Mouse (Mus musculus): ENCODE data around the gene Phf20.

Phf20 gene

GRCm38 (mm10) chr2:156267636-156268035 is 71.4 kb downstream of the Phf20 start:
- DNase-seq (ENCODE audit: low spot score in 2 of 2), result no peak

GRCm38 (mm10) chr2:156272553-156272952 is 76.3 kb downstream of the Phf20 start:
- DNase-seq (ENCODE audit: low spot score in 2 of 2), result no peak

GRCm38 (mm10) chr2:156278226-156279017 is 82.2 kb downstream of the Phf20 start:
- DNase-seq (ENCODE audit: low spot score in 2 of 2), result peak; percentile 77 to 90

GRCm38 (mm10) chr2:156281227-156281626 is 85.0 kb downstream of the Phf20 start:
- no peak for DNase-seq (ENCODE audit: low spot score in 2 of 2)

GRCm38 (mm10) chr2:156285161-156285560 is 88.9 kb downstream of the Phf20 start:
- no peak for DNase-seq (ENCODE audit: low spot score in 2 of 2)

GRCm38 (mm10) chr2:156286733-156287132 is 90.5 kb downstream of the Phf20 start:
- DNase-seq (ENCODE audit: low spot score in 2 of 2), result no peak

GRCm38 (mm10) chr2:156288222-156288621 is 92.0 kb downstream of the Phf20 start:
- no peak for DNase-seq (ENCODE audit: low spot score in 2 of 2)

GRCm38 (mm10) chr2:156289552-156290160 is 93.4 kb downstream of the Phf20 start:
- DNase-seq (ENCODE audit: low spot score in 2 of 2), result no peak

GRCm38 (mm10) chr2:156291998-156292397 is 95.7 kb downstream of the Phf20 start:
- no peak for DNase-seq (ENCODE audit: low spot score in 2 of 2)

GRCm38 (mm10) chr2:156295601-156296063 is 99.4 kb downstream of the Phf20 start:
- no peak for DNase-seq (ENCODE audit: low spot score in 2 of 2)

GRCm38 (mm10) chr2:156296190-156296589 is 99.9 kb downstream of the Phf20 start:
- DNase-seq (ENCODE audit: low spot score in 2 of 2), result no peak

GRCm38 (mm10) chr2:156297653-156298052 is 101.4 kb downstream of the Phf20 start:
- no peak for DNase-seq (ENCODE audit: low spot score in 2 of 2)

GRCm38 (mm10) chr2:156298458-156298857 is 102.2 kb downstream of the Phf20 start:
- DNase-seq (ENCODE audit: low spot score in 2 of 2), result peak; percentile 43 to 44

- no peak for DNase-seq (ENCODE audit: low spot score in 2 of 2)
These were observed 105.8 kb downstream of the Phf20 start for GRCm38 (mm10) chr2:156302063-156302462.

GRCm38 (mm10) chr2:156304351-156304750 is 108.1 kb downstream of the Phf20 start:
- DNase-seq (ENCODE audit: low spot score in 2 of 2), result no peak

- DNase-seq (ENCODE audit: low spot score in 2 of 2), result no peak
These were observed 109.6 kb downstream of the Phf20 start for GRCm38 (mm10) chr2:156305818-156306217.

GRCm38 (mm10) chr2:156307261-156307660 is 111.0 kb downstream of the Phf20 start:
- no peak for DNase-seq (ENCODE audit: low spot score in 2 of 2)

GRCm38 (mm10) chr2:156309948-156310347 is 113.7 kb downstream of the Phf20 start:
- no peak for DNase-seq (ENCODE audit: low spot score in 2 of 2)

GRCm38 (mm10) chr2:156310455-156310854 is 114.2 kb downstream of the Phf20 start:
- no peak for DNase-seq (ENCODE audit: low spot score in 2 of 2)

GRCm38 (mm10) chr2:156310945-156311344 is 114.7 kb downstream of the Phf20 start:
- DNase-seq (ENCODE audit: low spot score in 2 of 2), result no peak

GRCm38 (mm10) chr2:156311441-156311840 is 115.2 kb downstream of the Phf20 start:
- DNase-seq (ENCODE audit: low spot score in 2 of 2), result no peak

- peak in 1 of 2 experiments; percentile 57 for DNase-seq (ENCODE audit: low spot score in 2 of 2)
These were observed 115.6 kb downstream of the Phf20 start for GRCm38 (mm10) chr2:156311841-156312291.

GRCm38 (mm10) chr2:156312297-156312897 is 116.1 kb downstream of the Phf20 start, which contains the start of the genes Cnbd2 and Scand1:
TSS of gene Cnbd2 (plus strand) at chr2:156312299.
TSS of gene Scand1 (minus strand) at chr2:156312704.
- peak; percentile 86 to 90 for DNase-seq (ENCODE audit: low spot score in 2 of 2)
